Mouse (Mus musculus) intestine, embryonic 14.5 days (tissue): ENCODE results near the gene Vash2. TPM values are rescaled to one million over a fixed set of nuclear protein-coding genes. Genes with fewer than 3 reads are reported as not detected.
A peak's percentile ranks its signal among the peaks of the same experiment; 100 is the strongest.

Experiments used
- ATAC-seq: fragments of 200-750 bp; cut with Nextera tagmentation; replicated peaks from 2 replicates; pipeline ENCODE4 v1.8.0; 2017; ENCODE audit warnings: low read depth, moderate number of reproducible peaks, moderate TSS enrichment, moderate library complexity; ENCODE audit not compliant: low FRiP score, low TSS enrichment
- DNase-seq: peaks from one replicate; pipeline ENCODE4 v3.0.0-alpha.2; 2018; ENCODE audit warnings: low spot score
- H3K27ac ChIP-seq: fragments of 300-500 bp; sonication (generic); 2 replicates; pipeline ENCODE4 v1.5.1; 2014; ENCODE audit warnings: low read depth, mild to moderate bottlenecking, control low read depth
- H3K27me3 ChIP-seq: fragments of 300-500 bp; sonication (generic); replicated peaks from 2 replicates; pipeline ENCODE4 v1.6.1; 2014; ENCODE audit warnings: low read length, control low read depth; ENCODE audit not compliant: control insufficient read depth, insufficient read depth
- H3K36me3 ChIP-seq: fragments of 300-500 bp; sonication (generic); 2 replicates; pipeline ENCODE4 v1.6.1; 2014; ENCODE audit warnings: low read length, control low read depth; ENCODE audit not compliant: control insufficient read depth, insufficient read depth
- H3K4me1 ChIP-seq: fragments of 300-500 bp; sonication (generic); replicated peaks from 2 replicates; pipeline ENCODE4 v1.6.1; 2014; ENCODE audit warnings: low read length, control low read depth, mixed read lengths; ENCODE audit not compliant: control insufficient read depth, insufficient read depth
- H3K4me2 ChIP-seq: fragments of 300-500 bp; sonication (generic); 2 replicates; pipeline ENCODE4 v1.6.1; 2014; ENCODE audit warnings: low read length
- H3K4me3 ChIP-seq: fragments of 300-500 bp; sonication (generic); 2 replicates; pipeline ENCODE4 v1.5.1; 2014; ENCODE audit warnings: low read depth, low read length, control low read depth, mixed read lengths
- H3K9ac ChIP-seq: fragments of 300-500 bp; sonication (generic); 2 replicates; pipeline ENCODE4 v1.6.1; 2014; ENCODE audit warnings: mild to moderate bottlenecking, low read length
- H3K9me3 ChIP-seq: fragments of 300-500 bp; sonication (generic); 2 replicates; pipeline ENCODE4 v1.6.1; 2016; ENCODE audit warnings: low read length, control low read depth; ENCODE audit not compliant: control insufficient read depth
- WGBS: fragments of 180-500 bp; shearing (Covaris S2); extraction: QIAGEN DNeasy Blood & Tissue Kit; methylation state at CpG from one replicate; pipeline ENCODE4 v1.1.7; 2014; 5-methylcytosine and 5-hydroxymethylcytosine counted together
- polyA plus RNA-seq: library from polyadenylated mRNA; unstranded; fragments of >200 nt; fragmentation: Nextera tagmentation; extraction: Ambion mirVana; gene quantifications from 2 replicates; pipeline ENCODE4 v1.2.1, GENCODE M21; 2014

Vash2 gene
- polyA plus RNA-seq, 1 experiment from 2014 or later, result 32.7 TPM

GRCm38 (mm10) chr1:190980470-190980869 lies 1.4 kb upstream of the Vash2 start:
- DNase-seq (no peak), ATAC-seq (no peak)
- Histone ChIP-seq H3K27ac (no peak overlapping the region), H3K4me1 (peaks cover 21% of the 10 kb centered on the region), H3K27me3 (no peaks in the 10 kb centered on the region), H3K36me3 (peaks cover 9% of the 10 kb centered on the region), H3K4me3 (no peak overlapping the region), H3K9ac (no peak overlapping the region), H3K4me2 (no peak overlapping the region), H3K9me3 (no peaks in the 10 kb centered on the region)
- WGBS, result 100% methylated on average over 1 of the region's 1 CpGs

- Histone ChIP-seq H3K4me3 (peak overlapping the region; percentile 72), H3K4me1 (peaks cover 21% of the 10 kb centered on the region), H3K9me3 (no peaks in the 10 kb centered on the region), H3K4me2 (peak overlapping the region; percentile 97), H3K27ac (peak overlapping the region; percentile 93), H3K27me3 (no peaks in the 10 kb centered on the region), H3K9ac (peak overlapping the region; percentile 54), H3K36me3 (peaks cover 26% of the 10 kb centered on the region)
- peak; percentile 75 for ATAC-seq
- 1% methylated on average over 44 of the region's 46 CpGs for WGBS
- DNase-seq, result peak; percentile 88
These were observed 504 bp downstream of the Vash2 start for GRCm38 (mm10) chr1:190978511-190979073.

GRCm38 (mm10) chr1:190978001-190978400 lies 1.1 kb downstream of the Vash2 start:
- ATAC-seq (no peak), DNase-seq (peak; percentile 79)
- Histone ChIP-seq H3K9ac (peak overlapping the region; percentile 54), H3K27me3 (no peaks in the 10 kb centered on the region), H3K36me3 (peaks cover 31% of the 10 kb centered on the region), H3K9me3 (no peaks in the 10 kb centered on the region), H3K4me3 (peak overlapping the region; percentile 72), H3K4me1 (peaks cover 21% of the 10 kb centered on the region), H3K4me2 (peak overlapping the region; percentile 97), H3K27ac (peak overlapping the region; percentile 93; the same call in 1 of the 2 replicates)
- 0% methylated on average over 22 of the region's 22 CpGs for WGBS

GRCm38 (mm10) chr1:190976887-190977573 lies 2.1 kb downstream of the Vash2 start:
- no peak for ATAC-seq
- H3K4me2 ChIP-seq, result peak overlapping the region; percentile 97
- peaks cover 21% of the 10 kb centered on the region for H3K4me1 ChIP-seq
- H3K27ac ChIP-seq, result no peak overlapping the region
- peak overlapping the region; percentile 72 for H3K4me3 ChIP-seq
- no peaks in the 10 kb centered on the region for H3K27me3 ChIP-seq
- 31% methylated on average over 11 of the region's 11 CpGs for WGBS
- H3K9ac ChIP-seq, result peak overlapping the region; percentile 54
- peaks cover 41% of the 10 kb centered on the region for H3K36me3 ChIP-seq
- no peaks in the 10 kb centered on the region for H3K9me3 ChIP-seq
- peak; percentile 57 for DNase-seq

- WGBS, result 88% methylated on average over 1 of the region's 1 CpGs
- H3K4me3 ChIP-seq, result no peak overlapping the region
- DNase-seq (no peak), ATAC-seq (no peak)
- H3K9ac ChIP-seq, result no peak overlapping the region
- H3K27ac ChIP-seq, result no peak overlapping the region
- no peak overlapping the region for H3K4me2 ChIP-seq
- no peaks in the 10 kb centered on the region for H3K9me3 ChIP-seq
- H3K4me1 ChIP-seq, result peaks cover 21% of the 10 kb centered on the region
- H3K27me3 ChIP-seq, result no peaks in the 10 kb centered on the region
- H3K36me3 ChIP-seq, result peaks cover 60% of the 10 kb centered on the region
These were observed 4.3 kb downstream of the Vash2 start for GRCm38 (mm10) chr1:190974833-190975232.

GRCm38 (mm10) chr1:190974191-190974590 lies 4.9 kb downstream of the Vash2 start:
- 88% methylated on average over 8 of the region's 8 CpGs for WGBS
- no peak for ATAC-seq
- no peak overlapping the region for H3K9ac ChIP-seq
- H3K9me3 ChIP-seq, result no peaks in the 10 kb centered on the region
- H3K4me2 ChIP-seq, result no peak overlapping the region
- H3K4me1 ChIP-seq, result peaks cover 21% of the 10 kb centered on the region
- H3K27ac ChIP-seq, result no peak overlapping the region
- H3K27me3 ChIP-seq, result no peaks in the 10 kb centered on the region
- peaks cover 67% of the 10 kb centered on the region for H3K36me3 ChIP-seq
- no peak for DNase-seq
- H3K4me3 ChIP-seq, result no peak overlapping the region

- WGBS, result 60% methylated on average over 7 of the region's 7 CpGs
- peaks cover 82% of the 10 kb centered on the region for H3K36me3 ChIP-seq
- H3K9ac ChIP-seq, result no peak overlapping the region
- no peak for DNase-seq
- ATAC-seq, result no peak
- no peak overlapping the region for H3K4me3 ChIP-seq
- H3K9me3 ChIP-seq, result no peaks in the 10 kb centered on the region
- H3K4me2 ChIP-seq, result no peak overlapping the region
- peaks cover 18% of the 10 kb centered on the region for H3K4me1 ChIP-seq
- H3K27me3 ChIP-seq, result no peaks in the 10 kb centered on the region
- H3K27ac ChIP-seq, result no peak overlapping the region
These were observed 6.4 kb downstream of the Vash2 start for GRCm38 (mm10) chr1:190972612-190973192.

- Histone ChIP-seq H3K9ac (no peak overlapping the region), H3K4me3 (no peak overlapping the region), H3K9me3 (no peaks in the 10 kb centered on the region), H3K36me3 (peaks cover 89% of the 10 kb centered on the region), H3K27ac (no peak overlapping the region), H3K4me1 (peaks cover 11% of the 10 kb centered on the region), H3K27me3 (no peaks in the 10 kb centered on the region), H3K4me2 (no peak overlapping the region)
- ATAC-seq (no peak), DNase-seq (no peak)
- WGBS, result 80% methylated on average over 14 of the region's 14 CpGs
These were observed 7.1 kb downstream of the Vash2 start for GRCm38 (mm10) chr1:190971708-190972610.
